Mouse (Mus musculus): ENCODE data around the gene Ncbp1. TPM values are rescaled to one million over a fixed set of nuclear protein-coding genes. Genes with fewer than 3 reads are reported as not detected.

Gene Ncbp1
- polyA plus RNA-seq, 1 experiment from 2014 or later: 59.5 TPM

GRCm38 (mm10) chr4:46110084-46110483 lies 28.3 kb upstream of the Ncbp1 start:
- WGBS: 87% methylated on average over 8 of the region's 8 CpGs
- Histone ChIP-seq H3K9me3 (no peaks in the 10 kb centered on the region), H3K36me3 (0 out of 2 replicates have a peak, but pooled peaks cover 8% of the 10 kb centered on the region), H3K27ac (no peak overlapping the region), H3K4me3 (replicated peaks) (no peak overlapping the region), H3K27me3 (replicated peaks) (no peaks in the 10 kb centered on the region), H3K4me1 (no peaks in the 10 kb centered on the region), H3K9ac (no peak overlapping the region), H3K4me2 (no peak overlapping the region)
- ATAC-seq (ENCODE audit: insufficient read depth, low FRiP score, low read depth): no peak

GRCm38 (mm10) chr4:46111361-46111760 lies 27.1 kb upstream of the Ncbp1 start:
- Histone ChIP-seq H3K9me3 (no peaks in the 10 kb centered on the region), H3K4me3 (replicated peaks) (no peak overlapping the region), H3K4me2 (no peak overlapping the region), H3K36me3 (peaks cover 19% of the 10 kb centered on the region; the same call in 1 of the 2 replicates), H3K4me1 (no peaks in the 10 kb centered on the region), H3K27ac (no peak overlapping the region), H3K27me3 (replicated peaks) (no peaks in the 10 kb centered on the region), H3K9ac (no peak overlapping the region)
- no peak for ATAC-seq (ENCODE audit: insufficient read depth, low FRiP score, low read depth)
- 63% methylated on average over 3 of the region's 3 CpGs for WGBS

- H3K4me3 ChIP-seq (replicated peaks): no peak overlapping the region
- 66% methylated on average over 1 of the region's 1 CpGs for WGBS
- ATAC-seq (ENCODE audit: insufficient read depth, low FRiP score, low read depth): no peak
- H3K9ac ChIP-seq: no peak overlapping the region
- H3K27ac ChIP-seq: no peak overlapping the region
- H3K9me3 ChIP-seq: no peaks in the 10 kb centered on the region
- no peaks in the 10 kb centered on the region for H3K27me3 ChIP-seq (replicated peaks)
- peaks cover 50% of the 10 kb centered on the region for H3K36me3 ChIP-seq
- no peak overlapping the region for H3K4me2 ChIP-seq
- no peaks in the 10 kb centered on the region for H3K4me1 ChIP-seq
These were observed 23.1 kb upstream of the Ncbp1 start for GRCm38 (mm10) chr4:46115308-46115707.

DNA sequence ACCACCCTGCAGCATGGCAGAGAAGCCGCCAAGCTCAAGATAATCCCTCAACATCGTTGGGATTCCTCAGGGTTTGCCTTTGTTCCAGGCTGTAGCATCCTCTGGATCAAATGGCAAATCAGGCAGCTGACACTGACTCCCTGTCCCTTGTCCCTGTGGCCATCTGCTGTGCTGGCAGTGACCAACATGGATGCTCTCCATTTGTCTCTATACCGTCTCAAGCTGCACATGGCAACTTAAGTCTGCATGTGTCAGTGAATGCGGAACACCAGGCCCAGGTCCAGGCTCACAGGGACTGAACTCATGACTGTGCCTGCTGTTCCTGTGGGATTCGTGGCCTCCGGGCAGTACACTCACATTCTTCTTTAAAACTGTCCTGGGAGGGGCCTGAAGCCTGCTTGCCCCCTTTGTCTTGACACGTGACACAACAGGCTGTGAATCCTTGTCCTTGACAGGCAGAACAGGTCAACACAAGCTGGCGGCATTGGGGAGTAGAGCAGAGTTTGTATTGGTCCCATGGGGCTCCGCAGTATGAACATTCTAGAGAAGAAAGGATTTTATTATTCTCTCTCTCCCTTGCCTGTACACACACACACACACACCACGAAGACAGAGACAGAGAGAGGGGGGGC lies 21.8 kb upstream of the Ncbp1 start:
- Histone ChIP-seq H3K27me3 (replicated peaks) (no peaks in the 10 kb centered on the region), H3K4me2 (no peak overlapping the region), H3K27ac (no peak overlapping the region), H3K36me3 (peaks cover 50% of the 10 kb centered on the region), H3K4me3 (replicated peaks) (no peak overlapping the region), H3K4me1 (no peaks in the 10 kb centered on the region), H3K9ac (no peak overlapping the region), H3K9me3 (no peaks in the 10 kb centered on the region)
- ATAC-seq (ENCODE audit: insufficient read depth, low FRiP score, low read depth): no peak
- 81% methylated on average over 10 of the region's 10 CpGs for WGBS

- no peaks in the 10 kb centered on the region for H3K9me3 ChIP-seq
- no peak overlapping the region for H3K9ac ChIP-seq
- WGBS: 93% methylated on average over 4 of the region's 4 CpGs
- H3K4me1 ChIP-seq: no peaks in the 10 kb centered on the region
- no peaks in the 10 kb centered on the region for H3K27me3 ChIP-seq (replicated peaks)
- ATAC-seq (ENCODE audit: insufficient read depth, low FRiP score, low read depth): no peak
- H3K4me3 ChIP-seq (replicated peaks): no peak overlapping the region
- H3K27ac ChIP-seq: no peak overlapping the region
- H3K4me2 ChIP-seq: no peak overlapping the region
- peaks cover 50% of the 10 kb centered on the region for H3K36me3 ChIP-seq
These were observed 20.9 kb upstream of the Ncbp1 start for GRCm38 (mm10) chr4:46117536-46117935.

DNA sequence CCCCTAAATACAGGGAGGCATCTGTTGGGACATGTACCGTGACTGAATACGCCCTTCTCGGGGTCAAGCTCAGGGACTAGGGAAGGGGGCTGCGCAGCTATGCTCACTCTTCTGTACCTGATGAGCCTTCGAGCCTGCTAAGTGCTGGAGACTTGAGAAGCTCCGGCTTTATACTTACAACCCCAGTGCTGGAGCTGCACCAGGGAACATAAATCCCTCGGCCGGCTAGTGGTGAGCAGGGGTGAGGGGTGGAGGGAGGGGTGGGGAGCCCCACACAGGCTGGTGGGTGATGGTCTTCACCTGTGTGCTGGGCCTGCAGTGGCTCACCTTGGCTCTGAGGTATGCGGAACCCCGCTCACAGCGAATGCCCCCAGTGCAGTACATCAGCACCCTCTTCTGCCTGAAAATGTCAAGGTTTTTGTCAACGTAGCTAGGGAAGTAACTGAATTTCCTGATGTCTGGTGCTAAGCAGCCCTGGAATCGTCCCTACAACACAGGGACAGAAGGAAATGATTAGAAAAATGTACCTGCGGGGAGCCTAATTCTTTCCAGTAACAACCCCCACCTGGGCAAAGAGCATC lies 18.8 kb upstream of the Ncbp1 start:
- H3K9ac ChIP-seq: no peak overlapping the region
- no peaks in the 10 kb centered on the region for H3K9me3 ChIP-seq
- H3K36me3 ChIP-seq: peaks cover 53% of the 10 kb centered on the region
- ATAC-seq (ENCODE audit: insufficient read depth, low FRiP score, low read depth): no peak
- no peak overlapping the region for H3K4me3 ChIP-seq (replicated peaks)
- H3K27me3 ChIP-seq (replicated peaks): no peaks in the 10 kb centered on the region
- H3K4me1 ChIP-seq: no peaks in the 10 kb centered on the region
- H3K4me2 ChIP-seq: no peak overlapping the region
- H3K27ac ChIP-seq: no peak overlapping the region
- WGBS: 94% methylated on average over 14 of the region's 14 CpGs

GRCm38 (mm10) chr4:46120767-46121166 lies 17.6 kb upstream of the Ncbp1 start:
- Histone ChIP-seq H3K36me3 (peaks cover 49% of the 10 kb centered on the region), H3K9ac (no peak overlapping the region), H3K4me3 (replicated peaks) (no peak overlapping the region), H3K4me1 (no peaks in the 10 kb centered on the region), H3K9me3 (no peaks in the 10 kb centered on the region), H3K4me2 (no peak overlapping the region), H3K27ac (no peak overlapping the region), H3K27me3 (replicated peaks) (no peaks in the 10 kb centered on the region)
- ATAC-seq (ENCODE audit: insufficient read depth, low FRiP score, low read depth): no peak
- 79% methylated on average over 3 of the region's 3 CpGs for WGBS

- Histone ChIP-seq H3K9ac (no peak overlapping the region), H3K4me2 (no peak overlapping the region), H3K9me3 (no peaks in the 10 kb centered on the region), H3K4me3 (replicated peaks) (no peak overlapping the region), H3K27ac (no peak overlapping the region), H3K4me1 (no peaks in the 10 kb centered on the region), H3K36me3 (peaks cover 43% of the 10 kb centered on the region), H3K27me3 (replicated peaks) (no peaks in the 10 kb centered on the region)
- WGBS: 74% methylated on average over 6 of the region's 6 CpGs
- no peak for ATAC-seq (ENCODE audit: insufficient read depth, low FRiP score, low read depth)
These were observed 15.1 kb upstream of the Ncbp1 start for GRCm38 (mm10) chr4:46123358-46123757.

DNA sequence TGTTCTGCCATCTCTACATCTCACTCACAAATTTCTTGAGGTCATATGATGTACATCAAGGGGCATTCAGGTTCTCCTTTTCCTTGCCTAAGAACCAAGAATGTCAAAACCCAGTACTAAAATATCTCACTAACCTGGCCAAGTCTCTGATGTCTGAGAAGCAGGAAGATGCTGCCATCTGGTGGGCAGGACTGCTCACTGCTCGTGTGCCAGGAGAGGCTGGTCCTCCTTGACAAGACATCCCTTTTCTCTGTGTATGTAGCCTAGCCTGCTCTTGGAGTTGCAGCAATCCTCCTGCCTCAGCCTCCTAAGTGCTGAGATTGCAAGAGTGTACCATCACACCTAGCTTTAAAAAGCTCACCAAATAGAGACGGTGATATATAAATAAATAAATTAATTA lies 11.9 kb upstream of the Ncbp1 start:
- 34% methylated on average over 2 of the region's 2 CpGs for WGBS
- peak; percentile 56; the same call in 1 of the 2 replicates for ATAC-seq (ENCODE audit: insufficient read depth, low FRiP score, low read depth)
- Histone ChIP-seq H3K4me3 (replicated peaks) (no peak overlapping the region), H3K4me2 (no peak overlapping the region), H3K27ac (no peak overlapping the region), H3K27me3 (replicated peaks) (no peaks in the 10 kb centered on the region), H3K9ac (no peak overlapping the region), H3K9me3 (no peaks in the 10 kb centered on the region), H3K36me3 (peaks cover 45% of the 10 kb centered on the region), H3K4me1 (no peaks in the 10 kb centered on the region)

DNA sequence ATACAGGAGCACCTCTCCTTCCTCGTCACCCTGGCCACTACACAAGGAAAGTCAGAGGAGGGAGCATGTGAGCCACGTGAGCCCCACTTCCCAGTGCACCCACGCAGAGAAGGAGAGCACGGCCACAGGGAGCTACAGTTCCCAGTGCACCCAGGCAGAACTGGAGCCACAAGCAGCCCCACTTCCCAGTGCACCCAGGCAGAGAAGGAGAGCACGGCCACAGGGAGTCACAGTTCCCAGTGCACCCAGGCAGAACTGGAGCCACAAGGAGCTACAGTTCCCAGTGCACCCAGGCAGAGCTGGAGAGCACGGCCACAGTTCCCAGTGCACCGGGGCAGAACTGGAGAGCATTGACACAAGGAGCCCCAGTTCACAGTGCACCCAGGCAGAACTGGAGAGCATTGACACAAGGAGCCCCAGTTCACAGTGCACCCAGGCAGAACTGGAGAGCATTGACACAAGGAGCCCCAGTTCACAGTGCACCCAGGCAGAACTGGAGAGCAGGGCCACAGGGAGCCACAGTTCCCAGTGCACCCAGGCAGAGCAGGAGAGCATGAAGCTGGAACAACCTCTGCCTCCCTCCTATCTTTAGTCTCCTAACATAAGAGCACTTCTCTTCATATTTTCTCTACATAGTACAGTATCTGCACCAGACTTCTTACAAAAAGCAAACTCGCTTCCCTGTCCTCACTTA lies 9.0 kb upstream of the Ncbp1 start:
- WGBS: 93% methylated on average over 8 of the region's 8 CpGs
- no peak for ATAC-seq (ENCODE audit: insufficient read depth, low FRiP score, low read depth)
- peaks cover 55% of the 10 kb centered on the region for H3K36me3 ChIP-seq

DNA sequence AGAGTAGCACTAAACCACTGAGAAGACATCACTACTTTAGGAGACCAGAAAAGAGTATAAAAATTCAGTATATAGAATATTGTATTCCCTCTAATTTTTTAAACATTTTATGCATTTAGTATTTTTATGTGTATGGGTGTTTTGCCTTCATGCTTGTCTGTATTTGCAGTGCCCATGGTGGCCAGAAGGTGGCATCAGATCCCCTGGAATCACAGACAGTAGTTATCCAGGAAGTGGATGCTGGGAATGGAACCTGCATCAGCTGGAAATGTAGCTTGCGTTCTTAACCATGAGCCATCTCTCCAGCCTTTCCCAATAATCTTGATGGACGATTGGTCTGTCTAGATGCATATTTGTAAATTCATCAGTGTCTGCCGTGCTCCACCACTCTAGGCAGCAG lies 8.2 kb upstream of the Ncbp1 start:
- H3K27ac ChIP-seq: no peak overlapping the region
- H3K9me3 ChIP-seq: no peaks in the 10 kb centered on the region
- H3K4me2 ChIP-seq: no peak overlapping the region
- H3K4me3 ChIP-seq (replicated peaks): no peak overlapping the region
- no peaks in the 10 kb centered on the region for H3K27me3 ChIP-seq (replicated peaks)
- H3K9ac ChIP-seq: no peak overlapping the region
- ATAC-seq (ENCODE audit: insufficient read depth, low FRiP score, low read depth): no peak
- H3K36me3 ChIP-seq: peaks cover 55% of the 10 kb centered on the region
- no peaks in the 10 kb centered on the region for H3K4me1 ChIP-seq
- WGBS: 71% methylated on average over 3 of the region's 3 CpGs

More for the DNA sequence above, 9.0 kb upstream of the Ncbp1 start:
- no peak overlapping the region for H3K27ac ChIP-seq
- H3K4me2 ChIP-seq: no peak overlapping the region
- H3K9ac ChIP-seq: no peak overlapping the region
- H3K4me3 ChIP-seq (replicated peaks): no peak overlapping the region
- no peaks in the 10 kb centered on the region for H3K4me1 ChIP-seq
- no peaks in the 10 kb centered on the region for H3K9me3 ChIP-seq
- no peaks in the 10 kb centered on the region for H3K27me3 ChIP-seq (replicated peaks)

GRCm38 (mm10) chr4:46131791-46132190 lies 6.6 kb upstream of the Ncbp1 start:
- no peaks in the 10 kb centered on the region for H3K9me3 ChIP-seq
- peaks cover 50% of the 10 kb centered on the region for H3K36me3 ChIP-seq
- H3K4me3 ChIP-seq (replicated peaks): no peak overlapping the region
- no peak overlapping the region for H3K9ac ChIP-seq
- H3K27me3 ChIP-seq (replicated peaks): no peaks in the 10 kb centered on the region
- no peak overlapping the region for H3K27ac ChIP-seq
- H3K4me2 ChIP-seq: no peak overlapping the region
- H3K4me1 ChIP-seq: no peaks in the 10 kb centered on the region; the same call in 1 of the 2 replicates
- no peak for ATAC-seq (ENCODE audit: insufficient read depth, low FRiP score, low read depth)
- WGBS: 87% methylated on average over 6 of the region's 6 CpGs

Data from stomach, embryonic 15.5 days (tissue).